Mouse (Mus musculus) frontal cortex, postnatal 14 days (tissue): ENCODE results near the gene Taar9.
"Not testable (repeated sequence)": the region's sequence is repeated elsewhere in the genome, so short reads cannot be mapped to it uniquely, and the experiment has no call there.

Experiments used
- DNase-seq, 2 experiments: peaks; one replicate each; pipeline ENCODE4 v3.0.0; 2022; ENCODE audit warnings: low spot score in 2 of 2

The Taar9 gene

GRCm38 (mm10) chr10:24076200-24076599, 33.1 kb downstream of the Taar9 start, which contains the start of gene Taar8a:
TSS of gene Taar8a (plus strand) at chr10:24076500.
- not testable (repeated sequence) for DNase-seq

DNA sequence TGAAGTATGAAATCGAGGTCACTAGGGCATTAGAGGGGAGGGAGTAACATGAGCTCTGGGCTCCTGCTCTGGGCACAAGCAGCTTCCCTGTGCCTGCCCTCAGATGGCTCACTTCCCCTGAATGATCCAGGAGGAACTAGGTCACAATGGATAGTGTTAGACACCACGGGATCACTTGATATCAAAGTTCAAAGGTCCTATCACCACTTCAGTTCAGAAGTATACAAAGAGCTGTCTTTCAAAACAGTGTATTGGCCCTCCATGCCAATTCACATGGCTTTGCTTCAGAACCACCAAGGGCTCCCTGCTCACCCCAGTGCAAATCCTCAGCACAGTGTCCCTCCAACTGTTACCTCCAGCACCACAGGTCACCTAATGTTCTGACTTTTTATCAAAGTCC, 34.6 kb downstream of the Taar9 start:
- DNase-seq, result not testable (repeated sequence)

GRCm38 (mm10) chr10:24058986-24059385, 50.3 kb downstream of the Taar9 start:
- DNase-seq, result no peak
